Mouse (Mus musculus) embryonic fibroblast, embryonic 13.5 days (primary cell): ENCODE data around the gene Dip2c. TPM values are rescaled to one million over a fixed set of nuclear protein-coding genes. Genes with fewer than 3 reads are reported as not detected.
A peak's percentile ranks its signal among the peaks of the same experiment; 100 is the strongest.

Experiments
- H3K27ac ChIP-seq: 2 replicates; pipeline ENCODE4 v1.5.1; 2012; ENCODE audit warnings: low read length, control low read depth, inconsistent platforms; ENCODE audit not compliant: insufficient read depth
- H3K4me1 ChIP-seq: 2 replicates; pipeline ENCODE4 v1.6.1; 2011; ENCODE audit warnings: low read length; ENCODE audit not compliant: control insufficient read depth, insufficient read depth
- H3K4me3 ChIP-seq: 2 replicates; pipeline ENCODE4 v1.5.1; 2011; ENCODE audit warnings: mild to moderate bottlenecking, control low read depth, low read length; ENCODE audit not compliant: insufficient read depth
- CTCF ChIP-seq: IDR thresholded peaks from 2 replicates; pipeline ENCODE4 v1.5.1; 2011; ENCODE audit warnings: mild to moderate bottlenecking, control low read depth, low read length, moderate library complexity, borderline replicate concordance; ENCODE audit not compliant: insufficient read depth
- POLR2A ChIP-seq: IDR thresholded peaks from 2 replicates; pipeline ENCODE4 v1.6.1; 2011; ENCODE audit warnings: low read depth, mild to moderate bottlenecking, control low read depth, low read length, moderate library complexity
- polyA plus RNA-seq: library from polyadenylated mRNA; stranded (reverse); fragments of >200 nt; gene quantifications from 2 replicates; pipeline ENCODE4 v1.2.4, GENCODE M21; 2011; ENCODE audit warnings: low read depth; ENCODE audit not compliant: missing spikeins, insufficient read length

Dip2c gene
- polyA plus RNA-seq, 1 experiment: 17.9 TPM

GRCm38 (mm10) chr13:9464457-9464856 lies 188.1 kb downstream of the Dip2c start:
- Histone ChIP-seq H3K4me1 (no peaks in the 10 kb centered on the region), H3K4me3 (no peak overlapping the region), H3K27ac (no peak overlapping the region)
- no peak for TF ChIP-seq CTCF
- no peak for TF ChIP-seq POLR2A

GRCm38 (mm10) chr13:9467216-9467615 lies 190.9 kb downstream of the Dip2c start:
- Histone ChIP-seq H3K27ac (no peak overlapping the region), H3K4me3 (no peak overlapping the region), H3K4me1 (no peaks in the 10 kb centered on the region; the same call in 1 of the 2 replicates)
- no peak for TF ChIP-seq CTCF
- TF ChIP-seq POLR2A: no peak

- TF ChIP-seq POLR2A (no peak), CTCF (no peak)
- H3K27ac ChIP-seq: no peak overlapping the region
- peaks cover 3% of the 10 kb centered on the region; the same call in 1 of the 2 replicates for H3K4me1 ChIP-seq
- no peak overlapping the region for H3K4me3 ChIP-seq
Measured at GRCm38 (mm10) chr13:9473383-9473782, 197.1 kb downstream of the Dip2c start.

- no peak overlapping the region for H3K27ac ChIP-seq
- no peak overlapping the region for H3K4me3 ChIP-seq
- TF ChIP-seq CTCF (no peak), POLR2A (no peak)
- H3K4me1 ChIP-seq: peaks cover 4% of the 10 kb centered on the region; the same call in 1 of the 2 replicates
Measured at GRCm38 (mm10) chr13:9481722-9482121, 205.4 kb downstream of the Dip2c start.

- no peak overlapping the region for H3K4me3 ChIP-seq
- TF ChIP-seq CTCF: no peak
- no peak for TF ChIP-seq POLR2A
- H3K27ac ChIP-seq: no peak overlapping the region
- H3K4me1 ChIP-seq: no peaks in the 10 kb centered on the region; the same call in 1 of the 2 replicates
Measured at GRCm38 (mm10) chr13:9489696-9490095, 213.4 kb downstream of the Dip2c start.

- no peak for TF ChIP-seq CTCF
- TF ChIP-seq POLR2A: no peak
- peak overlapping the region; percentile 26 for H3K4me3 ChIP-seq
- H3K27ac ChIP-seq: no peak overlapping the region
- no peaks in the 10 kb centered on the region for H3K4me1 ChIP-seq
Measured at GRCm38 (mm10) chr13:9494726-9495125, 218.4 kb downstream of the Dip2c start.

GRCm38 (mm10) chr13:9504118-9504856 lies 228.0 kb downstream of the Dip2c start:
- Histone ChIP-seq H3K4me1 (no peaks in the 10 kb centered on the region), H3K4me3 (no peak overlapping the region), H3K27ac (no peak overlapping the region)
- TF ChIP-seq CTCF (no peak), POLR2A (no peak)

GRCm38 (mm10) chr13:9538556-9538955 lies 262.2 kb downstream of the Dip2c start:
- Histone ChIP-seq H3K4me1 (no peaks in the 10 kb centered on the region), H3K27ac (no peak overlapping the region), H3K4me3 (no peak overlapping the region)
- no peak for TF ChIP-seq CTCF
- TF ChIP-seq POLR2A: no peak

- no peaks in the 10 kb centered on the region; the same call in 1 of the 2 replicates for H3K4me1 ChIP-seq
- TF ChIP-seq POLR2A: no peak
- no peak for TF ChIP-seq CTCF
- no peak overlapping the region for H3K4me3 ChIP-seq
- no peak overlapping the region for H3K27ac ChIP-seq
Measured at GRCm38 (mm10) chr13:9547698-9548344, 271.5 kb downstream of the Dip2c start.

GRCm38 (mm10) chr13:9562099-9562498 lies 285.8 kb downstream of the Dip2c start:
- no peaks in the 10 kb centered on the region; the same call in 1 of the 2 replicates for H3K4me1 ChIP-seq
- no peak overlapping the region for H3K4me3 ChIP-seq
- no peak for TF ChIP-seq POLR2A
- no peak for TF ChIP-seq CTCF
- no peak overlapping the region for H3K27ac ChIP-seq
